Mouse (Mus musculus) midbrain, embryonic 13.5 days (tissue): Measurements from ENCODE around the gene Olfm2. TPM values are rescaled to one million over a fixed set of nuclear protein-coding genes. Genes with fewer than 3 reads are reported as not detected.
"Not testable (repeated sequence)": the region's sequence is repeated elsewhere in the genome, so short reads cannot be mapped to it uniquely, and the experiment has no call there.

Experiments used
- ATAC-seq: fragments of 200-750 bp; cut with Nextera tagmentation; 2 replicates; pipeline ENCODE4 v1.8.0; 2017; ENCODE audit warnings: mild to moderate bottlenecking, moderate TSS enrichment, moderate library complexity
- H3K27ac ChIP-seq: fragments of 300-500 bp; sonication (generic); 2 replicates; pipeline ENCODE4 v1.5.1; 2015; ENCODE audit warnings: inconsistent platforms, mild to moderate bottlenecking, moderate library complexity
- H3K27me3 ChIP-seq: fragments of 300-500 bp; sonication (generic); 2 replicates; pipeline ENCODE4 v1.6.1; 2015; ENCODE audit warnings: mild to moderate bottlenecking, inconsistent platforms
- H3K36me3 ChIP-seq: fragments of 300-500 bp; sonication (generic); 2 replicates; pipeline ENCODE4 v1.6.1; 2015; ENCODE audit warnings: mild to moderate bottlenecking, inconsistent platforms
- H3K4me1 ChIP-seq: fragments of 300-500 bp; sonication (generic); replicated peaks from 2 replicates; pipeline ENCODE4 v1.6.1; 2015; ENCODE audit warnings: inconsistent platforms
- H3K4me2 ChIP-seq: fragments of 300-500 bp; sonication (generic); replicated peaks from 2 replicates; pipeline ENCODE4 v1.6.1; 2015; ENCODE audit warnings: moderate library complexity, mild to moderate bottlenecking, inconsistent platforms
- H3K4me3 ChIP-seq: fragments of 300-500 bp; sonication (generic); replicated peaks from 2 replicates; pipeline ENCODE4 v1.5.1; 2015; ENCODE audit warnings: mild to moderate bottlenecking, inconsistent platforms
- H3K9ac ChIP-seq: fragments of 300-500 bp; sonication (generic); replicated peaks from 2 replicates; pipeline ENCODE4 v1.6.1; 2015; ENCODE audit warnings: mild to moderate bottlenecking, inconsistent platforms
- H3K9me3 ChIP-seq: fragments of 300-500 bp; sonication (generic); 2 replicates; pipeline ENCODE4 v1.6.1; 2016; ENCODE audit warnings: mild to moderate bottlenecking, inconsistent platforms
- WGBS: fragments of 180-500 bp; shearing (Covaris S2); methylation state at CpG from one replicate; pipeline ENCODE4 v1.1.7; 2015; 5-methylcytosine and 5-hydroxymethylcytosine counted together
- polyA plus RNA-seq: library from polyadenylated mRNA; unstranded; fragments of >200 nt; fragmentation: Nextera tagmentation; extraction: Ambion mirVana; gene quantifications from 2 replicates; pipeline ENCODE4 v1.2.1, GENCODE M21; 2015

The Olfm2 gene
- polyA plus RNA-seq, 1 experiment from 2014 or later: 92.0 TPM

- Histone ChIP-seq H3K27me3 (no peaks in the 10 kb centered on the region), H3K9ac (peak within 1 kb of the TSS; percentile 85), H3K27ac (peak within 1 kb of the TSS; percentile 94), H3K36me3 (peaks cover 32% of the 10 kb centered on the region), H3K4me3 (peak within 1 kb of the TSS; percentile 82), H3K4me1 (peaks cover 47% of the 10 kb centered on the region), H3K9me3 (no peaks in the 10 kb centered on the region), H3K4me2 (peak within 1 kb of the TSS; percentile 96)
- 1% methylated on average over 47 of the region's 51 CpGs for WGBS
- peak; percentile 91 for ATAC-seq
Measured at GRCm38 (mm10) chr9:20642101-20642895, 103.9 kb downstream of the Olfm2 start, which contains the start of gene Ubl5. Ubl5 (plus strand) TSS chr9:20642878.

GRCm38 (mm10) chr9:20641501-20641900 is 104.6 kb downstream of the Olfm2 start:
- H3K4me1 ChIP-seq: peaks cover 45% of the 10 kb centered on the region
- peak overlapping the region; percentile 82 for H3K4me3 ChIP-seq
- H3K36me3 ChIP-seq: peaks cover 32% of the 10 kb centered on the region
- 33% methylated on average over 6 of the region's 6 CpGs for WGBS
- H3K9me3 ChIP-seq: no peaks in the 10 kb centered on the region
- H3K27me3 ChIP-seq: no peaks in the 10 kb centered on the region
- peak overlapping the region; percentile 96 for H3K4me2 ChIP-seq
- H3K27ac ChIP-seq: no peak overlapping the region
- peak overlapping the region; percentile 85 for H3K9ac ChIP-seq
- ATAC-seq: no peak

- H3K27me3 ChIP-seq: no peaks in the 10 kb centered on the region
- no peak for ATAC-seq
- H3K4me3 ChIP-seq: no peak overlapping the region
- no peak overlapping the region for H3K9ac ChIP-seq
- H3K27ac ChIP-seq: no peak overlapping the region
- H3K4me1 ChIP-seq: peaks cover 30% of the 10 kb centered on the region
- 92% methylated on average over 4 of the region's 4 CpGs for WGBS
- H3K4me2 ChIP-seq: no peak overlapping the region
- H3K36me3 ChIP-seq: peaks cover 32% of the 10 kb centered on the region
- H3K9me3 ChIP-seq: no peaks in the 10 kb centered on the region
Measured at GRCm38 (mm10) chr9:20639486-20639885, 106.7 kb downstream of the Olfm2 start.

- no peak overlapping the region for H3K9ac ChIP-seq
- H3K9me3 ChIP-seq: no peaks in the 10 kb centered on the region
- ATAC-seq: no peak
- H3K4me2 ChIP-seq: no peak overlapping the region
- H3K4me3 ChIP-seq: no peak overlapping the region
- no peak overlapping the region for H3K27ac ChIP-seq
- WGBS: 95% methylated on average over 19 of the region's 19 CpGs
- H3K4me1 ChIP-seq: peaks cover 25% of the 10 kb centered on the region
- peaks cover 32% of the 10 kb centered on the region for H3K36me3 ChIP-seq
- H3K27me3 ChIP-seq: no peaks in the 10 kb centered on the region
Measured at GRCm38 (mm10) chr9:20638552-20638951, 107.6 kb downstream of the Olfm2 start.

DNA sequence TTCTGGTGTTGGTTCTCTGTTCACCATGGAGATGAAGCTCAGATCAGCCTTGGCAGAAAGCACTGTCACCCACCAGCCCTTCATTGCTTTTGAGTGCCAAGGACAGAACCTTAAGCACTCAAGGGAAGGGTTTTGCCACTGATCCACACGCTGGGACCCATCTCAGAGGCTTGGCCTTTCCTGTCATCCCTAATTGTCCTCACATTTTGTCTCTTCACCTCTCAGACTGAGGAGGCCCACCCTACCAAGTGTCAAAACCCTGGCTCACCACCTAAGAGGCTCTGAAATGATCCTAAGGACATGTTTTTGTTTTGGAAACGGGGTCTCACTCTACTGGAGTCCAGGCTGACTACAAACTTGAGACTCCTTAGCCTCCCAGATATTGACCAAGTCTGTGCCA is 109.4 kb downstream of the Olfm2 start:
- 75% methylated on average over 2 of the region's 2 CpGs for WGBS
- Histone ChIP-seq H3K9ac (no peak overlapping the region), H3K27me3 (no peaks in the 10 kb centered on the region), H3K9me3 (no peaks in the 10 kb centered on the region), H3K4me1 (peaks cover 19% of the 10 kb centered on the region), H3K4me3 (no peak overlapping the region), H3K27ac (no peak overlapping the region), H3K4me2 (no peak overlapping the region), H3K36me3 (peaks cover 32% of the 10 kb centered on the region)
- no peak for ATAC-seq

DNA sequence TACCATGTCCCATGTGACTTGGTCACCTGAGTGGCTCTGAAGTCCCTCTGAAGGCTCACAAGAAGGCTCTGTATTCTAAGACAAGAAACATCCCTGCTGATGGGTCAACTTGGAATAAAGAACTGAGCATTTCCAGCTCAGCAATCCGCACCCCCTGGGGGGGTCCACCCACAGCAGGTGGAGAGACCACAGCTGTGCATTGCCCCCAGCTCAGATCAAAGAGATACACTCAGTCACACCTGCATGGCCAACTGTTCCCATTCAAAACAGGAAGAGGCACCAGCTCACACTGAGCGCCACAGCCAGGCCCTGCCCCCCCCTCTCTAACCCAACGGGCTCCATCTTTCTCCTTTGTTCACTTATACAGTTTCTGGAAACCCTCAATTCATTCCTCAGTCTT is 109.9 kb downstream of the Olfm2 start:
- Histone ChIP-seq H3K4me1 (peaks cover 14% of the 10 kb centered on the region), H3K4me2 (no peak overlapping the region), H3K4me3 (no peak overlapping the region), H3K36me3 (peaks cover 32% of the 10 kb centered on the region), H3K27me3 (no peaks in the 10 kb centered on the region), H3K27ac (no peak overlapping the region), H3K9ac (no peak overlapping the region), H3K9me3 (no peaks in the 10 kb centered on the region)
- 80% methylated on average over 3 of the region's 3 CpGs for WGBS
- ATAC-seq: no peak; the same call in 1 of the 2 replicates

DNA sequence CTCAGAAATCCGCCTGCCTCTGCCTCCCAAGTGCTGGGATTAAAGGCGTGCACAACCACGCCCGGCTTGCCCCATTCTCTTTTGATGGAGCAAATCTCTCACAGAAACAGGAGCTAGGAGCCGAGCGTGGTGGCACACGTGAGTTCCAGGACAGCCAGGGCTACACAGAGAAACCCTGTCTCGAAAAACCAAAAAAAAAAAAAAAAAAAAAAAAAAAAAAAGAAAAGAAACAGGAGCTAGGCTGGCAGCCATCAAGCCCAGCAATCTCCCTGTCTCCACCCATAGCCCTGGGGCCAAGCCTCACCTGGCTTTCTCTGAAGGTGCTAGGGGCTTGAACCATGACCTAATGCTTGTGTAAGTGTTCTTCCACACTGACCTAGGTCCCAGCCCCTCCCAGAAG is 110.5 kb downstream of the Olfm2 start:
- not testable (repeated sequence) for H3K27me3 ChIP-seq, H3K9me3 ChIP-seq, H3K9ac ChIP-seq, ATAC-seq, H3K4me3 ChIP-seq, H3K4me1 ChIP-seq, H3K27ac ChIP-seq, H3K4me2 ChIP-seq
- H3K36me3 ChIP-seq: peaks cover 32% of the 10 kb centered on the region
- 95% methylated on average over 8 of the region's 8 CpGs for WGBS

- Histone ChIP-seq H3K27me3 (no peaks in the 10 kb centered on the region), H3K4me1 (no peaks in the 10 kb centered on the region), H3K9ac (no peak overlapping the region), H3K36me3 (0 out of 2 replicates have a peak, but pooled peaks cover 3% of the 10 kb centered on the region), H3K27ac (no peak overlapping the region), H3K4me3 (no peak overlapping the region), H3K9me3 (no peaks in the 10 kb centered on the region), H3K4me2 (no peak overlapping the region)
- 97% methylated on average over 2 of the region's 2 CpGs for WGBS
- no peak for ATAC-seq
Measured at GRCm38 (mm10) chr9:20631332-20631731, 114.8 kb downstream of the Olfm2 start.

Other genes starting within 250 kb of the Olfm2 start
- gene Zfp266, start 224.9 kb downstream of the Olfm2 start, polyA plus RNA-seq: 143 and 151 TPM in 2 replicates
- 47.1 and 50.1 TPM in 2 replicates for gene Zfp846, start 165.1 kb downstream of the Olfm2 start, polyA plus RNA-seq
- 541 and 558 TPM in 2 replicates for gene Ubl5, start 103.5 kb downstream of the Olfm2 start, polyA plus RNA-seq
- gene Fbxl12, start 101.6 kb downstream of the Olfm2 start, polyA plus RNA-seq: 17.7 and 19.0 TPM in 2 replicates
- gene Pin1, start 94.3 kb downstream of the Olfm2 start, polyA plus RNA-seq: 62.0 and 63.2 TPM in 2 replicates
- gene Col5a3, start 68.7 kb upstream of the Olfm2 start, polyA plus RNA-seq: 0.32 and 0.35 TPM in 2 replicates
- gene Rdh8, start 72.2 kb upstream of the Olfm2 start, polyA plus RNA-seq: not detected in 2 replicates
- gene A230050P20Rik, start 122.3 kb upstream of the Olfm2 start, polyA plus RNA-seq: 0.94 and 1.1 TPM in 2 replicates
- gene Angptl6, start 133.4 kb upstream of the Olfm2 start, polyA plus RNA-seq: 8.0 and 10.4 TPM in 2 replicates
- 49.2 and 49.5 TPM in 2 replicates for gene Ppan, start 141.8 kb upstream of the Olfm2 start, polyA plus RNA-seq
- gene Eif3g, start 152.3 kb upstream of the Olfm2 start, polyA plus RNA-seq: 273 and 291 TPM in 2 replicates
- 75.2 and 76.3 TPM in 2 replicates for gene Dnmt1, start 213.5 kb upstream of the Olfm2 start, polyA plus RNA-seq
- 8.5 and 9.5 TPM in 2 replicates for gene S1pr2, start 230.4 kb upstream of the Olfm2 start, polyA plus RNA-seq